Mouse (Mus musculus) heart, postnatal 10 days (tissue): ENCODE measurements around the gene Uri1. TPM values are rescaled to one million over a fixed set of nuclear protein-coding genes. Genes with fewer than 3 reads are reported as not detected.
A peak's percentile ranks its signal among the peaks of the same experiment; 100 is the strongest.

ENCODE experiments used
- DNase-seq, 2 experiments: peaks; one replicate each; pipeline ENCODE4 v3.0.0; 2021
- intact Hi-C: fragments of 180-260 bp; cut with DNase I; formaldehyde crosslinking; loops from one replicate; pipeline ENCODE4 v1.15.1; 2025
- total RNA-seq, 2 experiments: library from RNA; stranded (reverse); gene quantifications; 2 replicates each; pipeline ENCODE4 v1.2.3; 2021

Gene Uri1
- total RNA-seq, 2 experiments from 2014 or later: 32.0 to 36.6 TPM

DNA sequence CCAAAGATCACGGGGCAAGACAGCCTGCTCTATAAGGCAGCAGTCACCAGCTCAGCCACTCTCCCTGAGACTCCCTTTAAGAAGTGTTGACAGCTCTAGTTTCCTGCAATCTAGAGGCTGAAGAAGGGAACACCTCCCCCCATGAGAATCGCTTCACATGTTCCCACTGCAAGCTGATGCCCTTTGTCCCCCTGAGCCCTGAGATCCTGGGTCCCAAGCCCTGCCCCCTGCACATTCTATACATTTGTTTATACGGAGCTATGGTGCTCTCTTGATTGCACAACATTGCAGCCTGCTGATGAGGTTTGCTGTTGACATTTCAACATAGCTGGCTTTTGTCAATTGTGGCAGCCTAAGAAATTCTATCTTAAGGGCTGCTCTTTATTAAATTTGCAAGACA is 91.7 kb downstream of the Uri1 start:
- intact Hi-C loops: loop anchor here (5.0 kb wide), 1 partner anchor 159 kb away; the partner anchor contains the start of gene Zfp536
- no peak for DNase-seq

DNA sequence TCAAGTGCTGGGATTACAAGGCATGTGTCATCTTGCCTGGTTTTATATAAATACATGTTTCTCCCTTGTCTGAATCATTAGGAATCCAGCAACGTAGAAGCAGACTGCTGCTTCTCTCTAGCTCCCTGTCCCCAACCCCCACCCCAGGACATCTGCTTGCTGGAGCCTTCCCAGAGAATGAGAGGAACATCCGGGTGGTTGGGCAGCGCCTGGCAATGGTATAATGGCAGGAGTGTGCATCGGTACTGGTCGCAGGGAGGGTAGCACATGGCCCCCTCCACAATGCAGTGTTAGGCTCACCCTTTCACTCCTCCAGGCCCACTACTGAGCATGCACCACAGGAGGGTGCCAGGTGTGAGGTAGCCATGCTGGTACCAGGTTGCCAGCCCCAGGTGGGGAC is 93.6 kb downstream of the Uri1 start:
- DNase-seq: no peak
- intact Hi-C loops: loop anchor here (5.0 kb wide), 1 partner anchor 157 kb away; the partner anchor contains the start of gene Zfp536

DNA sequence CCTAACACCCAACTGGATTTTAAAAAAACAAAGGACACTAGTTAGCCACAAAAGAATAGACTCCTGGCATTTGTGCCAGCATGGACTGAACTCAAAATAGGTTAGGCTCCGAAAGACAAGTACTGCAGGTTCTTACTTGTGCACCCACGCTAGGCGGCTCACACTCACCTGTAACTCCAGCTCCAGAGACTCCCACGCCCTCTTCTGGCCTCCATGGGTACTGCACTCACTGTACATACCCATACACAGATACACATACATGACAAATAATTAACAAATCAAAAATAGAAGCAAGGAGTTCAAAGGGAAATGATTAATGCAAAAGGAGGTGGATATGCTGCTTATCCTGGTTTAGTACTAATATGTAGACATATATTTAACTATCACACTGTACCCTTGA is 100.4 kb downstream of the Uri1 start:
- no peak for DNase-seq
- intact Hi-C loops: no loop called here

DNA sequence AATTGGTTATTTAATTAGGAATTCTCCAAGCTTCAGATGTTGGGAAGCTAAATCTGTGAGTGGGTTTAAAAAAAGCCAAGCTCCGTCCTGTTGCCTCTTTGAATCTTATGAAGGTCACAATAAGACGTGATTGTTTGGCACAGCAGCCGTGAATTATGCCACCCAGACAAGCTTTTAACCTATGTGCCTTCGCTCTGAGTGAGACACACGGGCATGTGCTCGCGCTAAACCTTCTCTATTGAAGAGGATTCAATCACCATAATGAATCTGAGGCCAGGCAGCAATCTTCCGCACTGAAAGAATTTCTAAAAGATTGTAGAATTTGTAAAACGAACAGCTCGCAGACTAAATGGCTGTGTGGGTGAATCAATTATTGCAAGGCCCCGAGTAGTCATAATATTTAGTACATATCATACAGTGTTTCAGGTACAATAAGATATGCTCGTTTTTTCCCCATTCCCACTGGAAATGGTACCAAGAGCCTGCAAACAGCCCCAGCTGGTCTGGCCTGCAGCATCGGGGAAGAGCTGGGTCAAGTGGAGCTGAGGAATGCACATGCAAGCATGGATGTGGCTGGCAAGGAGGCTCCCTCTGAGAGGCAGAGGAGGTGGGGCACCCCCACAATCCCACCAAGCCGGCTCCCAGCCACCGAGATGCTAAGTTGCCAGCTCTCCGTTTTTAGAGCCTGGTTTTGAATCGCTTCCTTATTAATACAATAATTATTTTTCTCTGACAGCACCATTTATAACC is 101.5 kb downstream of the Uri1 start:
- intact Hi-C loops: no loop called here

DNA sequence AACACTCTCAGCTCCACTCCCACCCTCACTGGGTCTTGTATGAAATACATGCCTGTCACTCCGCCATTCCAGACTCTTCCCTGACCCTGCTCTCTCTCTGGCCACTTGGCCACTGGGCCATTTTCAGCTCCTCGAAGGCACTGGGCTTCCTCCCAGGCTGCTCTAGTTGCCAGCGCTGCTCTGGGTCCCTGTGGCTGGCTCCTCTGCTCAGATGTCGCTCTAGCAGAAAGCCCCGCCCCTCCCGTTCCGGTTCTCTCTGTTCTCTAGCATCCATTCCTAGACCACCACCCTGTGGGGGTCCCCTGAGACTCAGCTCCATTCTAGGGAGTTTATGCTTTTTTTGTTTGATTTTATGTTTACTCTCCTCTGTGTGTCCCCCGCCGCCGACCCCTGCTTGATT is 104.4 kb downstream of the Uri1 start:
- intact Hi-C loops: no loop called here
- DNase-seq: no peak

More for the DNA sequence above, 101.5 kb downstream of the Uri1 start:
- no peak for DNase-seq

DNA sequence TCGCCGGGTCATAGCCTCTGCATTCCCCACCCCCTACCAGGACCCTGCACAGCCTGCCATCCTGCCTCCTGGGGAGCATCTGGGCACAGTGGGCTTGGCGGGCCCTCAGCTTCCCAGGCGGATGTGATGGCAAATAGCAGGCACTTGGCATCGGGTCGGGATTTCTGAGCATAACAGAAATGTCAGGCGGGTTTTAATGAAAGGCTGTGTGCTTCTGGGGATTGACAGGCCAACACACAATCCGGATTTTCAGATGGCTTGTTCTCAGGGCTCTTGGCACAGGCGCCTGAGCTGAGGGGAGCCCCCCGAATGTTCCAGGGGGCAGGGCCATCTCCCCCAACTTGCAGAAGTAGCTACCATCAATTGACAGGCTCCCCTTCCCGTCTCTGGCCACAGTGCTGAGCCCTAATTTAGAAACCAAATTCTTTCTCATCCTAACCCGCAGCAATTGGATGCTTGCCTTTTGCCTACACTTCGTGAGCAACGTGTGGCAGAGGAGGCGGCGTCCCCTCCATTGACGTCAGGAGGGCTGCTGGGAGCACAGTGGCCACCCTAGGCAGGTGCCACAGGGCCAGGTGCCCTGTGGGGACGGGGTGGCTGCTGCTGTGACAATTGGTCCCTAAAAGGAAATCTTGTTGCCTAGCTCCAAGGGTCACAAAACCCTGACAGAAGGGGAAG is 106.5 kb downstream of the Uri1 start:
- intact Hi-C loops: no loop called here
- no peak for DNase-seq

DNA sequence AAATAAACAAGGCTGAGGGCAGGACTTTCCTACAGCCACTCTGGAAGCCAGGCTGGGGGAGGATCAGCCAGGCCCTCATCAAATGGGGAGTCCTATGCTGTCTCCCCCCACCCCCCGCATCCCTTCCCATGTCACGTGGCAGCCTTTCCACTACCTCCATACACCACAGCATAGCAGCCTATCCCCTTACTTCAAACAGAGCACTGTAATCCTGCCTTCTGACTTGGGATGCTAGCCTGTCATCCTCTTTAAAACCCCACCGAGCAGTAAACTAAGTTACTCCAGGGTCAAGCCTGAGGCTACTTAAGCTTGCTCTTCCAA is 111.6 kb downstream of the Uri1 start:
- intact Hi-C loops: no loop called here
- no peak for DNase-seq

DNA sequence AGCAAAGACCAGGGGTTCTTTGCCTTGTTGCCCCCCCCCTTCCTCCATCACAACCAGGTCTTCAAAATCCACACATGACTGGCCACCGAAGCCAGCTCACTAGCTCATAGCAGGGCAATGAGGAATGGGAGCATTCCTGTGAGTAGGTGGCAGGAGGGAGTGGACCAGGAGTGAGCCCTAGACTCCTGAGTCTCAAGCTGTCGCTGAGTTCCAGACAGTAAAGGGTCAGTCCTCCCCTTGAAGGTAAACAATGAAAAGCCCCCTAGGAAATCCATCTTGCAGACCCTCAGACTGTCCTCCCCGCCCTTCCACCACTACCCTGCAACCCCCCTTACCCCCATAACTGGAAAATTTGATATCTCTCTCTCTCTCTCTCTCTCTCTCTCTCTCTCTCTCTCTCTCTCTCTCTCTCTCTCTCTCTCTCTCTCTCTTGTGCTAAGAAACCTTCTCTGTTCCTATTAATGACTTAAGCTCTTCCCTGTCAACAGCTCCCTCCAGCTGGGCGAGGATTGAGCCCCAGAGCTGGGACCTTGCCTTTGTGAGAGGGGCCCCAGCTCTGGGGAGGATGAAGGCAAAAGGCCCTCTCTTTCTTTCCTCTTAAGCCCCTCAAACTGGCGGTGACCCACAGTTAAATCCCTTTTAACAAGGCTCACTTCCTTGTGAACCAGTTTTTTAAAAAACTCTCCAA is 112.1 kb downstream of the Uri1 start:
- intact Hi-C loops: no loop called here
- DNase-seq: no peak

DNA sequence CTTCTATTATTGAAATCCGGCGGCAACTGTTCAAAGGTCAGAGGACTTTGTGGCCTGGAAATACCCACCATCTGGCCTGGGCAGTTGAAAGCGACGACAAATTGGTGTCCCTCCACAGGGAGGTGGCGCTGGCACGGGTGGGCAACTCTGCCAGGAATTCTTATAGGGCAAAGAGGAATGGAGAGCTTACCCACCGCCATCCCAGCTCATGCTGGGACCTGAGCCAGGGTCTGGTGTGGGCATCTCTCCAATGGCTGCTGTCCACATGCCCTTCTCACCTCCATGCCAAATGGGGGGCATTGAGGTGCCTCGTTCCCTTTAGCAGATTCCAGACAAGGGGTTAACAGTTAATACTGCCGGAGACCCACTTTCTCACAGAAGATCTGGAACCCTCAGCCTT is 113.2 kb downstream of the Uri1 start:
- peak; percentile 24 to 29 for DNase-seq
- intact Hi-C loops: no loop called here

Other genes starting within 250 kb of the Uri1 start
- gene Zfp536, start 249.9 kb downstream of the Uri1 start, total RNA-seq: 10 to 100 TPM; 10.6 to 13.3 TPM
- 1 to 10 TPM; 3.5 to 4.3 TPM for gene Ccne1, start 84.0 kb upstream of the Uri1 start, total RNA-seq
- 10 to 100 TPM; 21.5 to 25.1 TPM for gene 1600014C10Rik, start 159.7 kb upstream of the Uri1 start, total RNA-seq
- 10 to 100 TPM in 1 of 2 experiments, 1 to 10 TPM in 1; 9.7 to 11.0 TPM for gene Plekhf1, start 204.5 kb upstream of the Uri1 start, total RNA-seq
- gene Pop4, start 247.9 kb upstream of the Uri1 start, total RNA-seq: 10 to 100 TPM; 19.0 to 24.0 TPM